Mouse (Mus musculus): ENCODE results near the gene Fbxw10. TPM values are rescaled to one million over a fixed set of nuclear protein-coding genes. Genes with fewer than 3 reads are reported as not detected.

The Fbxw10 gene
- 10 to 100 TPM in 1 of 2 experiments, 1 to 10 TPM in 1; 7.3 to 11.4 TPM for total RNA-seq (2023)

DNA sequence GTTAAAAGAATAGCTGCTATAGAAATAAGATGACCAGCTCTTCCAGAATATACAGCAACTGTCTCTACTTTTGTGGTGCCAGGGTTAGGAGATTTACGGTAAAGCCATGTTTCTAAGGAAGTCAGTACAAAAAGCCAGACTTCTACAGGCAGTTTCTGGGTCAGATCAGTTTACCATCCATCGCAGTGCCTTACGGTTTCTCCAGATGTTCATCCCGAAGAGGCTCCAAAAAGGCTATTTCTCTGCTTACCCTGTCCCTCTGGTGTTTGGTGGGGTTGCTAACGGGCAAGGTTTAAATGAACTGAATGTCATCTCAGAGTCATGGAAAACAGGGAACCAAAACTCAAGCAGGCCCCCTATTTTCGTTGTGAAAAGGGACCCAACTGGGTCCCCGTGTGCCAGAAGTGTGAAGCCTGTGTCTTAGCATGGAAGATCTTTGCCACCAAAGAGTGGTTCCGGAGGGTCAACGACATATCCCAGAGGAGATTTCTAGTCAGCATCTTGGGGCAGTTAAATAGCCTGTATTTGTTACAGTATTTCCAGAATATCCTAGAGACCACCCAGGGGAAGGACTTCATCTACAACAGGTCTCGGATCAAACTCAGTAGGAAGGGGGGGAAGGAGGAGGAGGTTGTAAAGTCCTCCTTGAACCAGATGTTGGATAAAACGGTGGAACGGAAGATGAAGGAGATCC, at the start of gene Fbxw10:
Gene Fbxw10 (plus strand): TSS at position 109 of the 694 bp plus-strand sequence.

DNA sequence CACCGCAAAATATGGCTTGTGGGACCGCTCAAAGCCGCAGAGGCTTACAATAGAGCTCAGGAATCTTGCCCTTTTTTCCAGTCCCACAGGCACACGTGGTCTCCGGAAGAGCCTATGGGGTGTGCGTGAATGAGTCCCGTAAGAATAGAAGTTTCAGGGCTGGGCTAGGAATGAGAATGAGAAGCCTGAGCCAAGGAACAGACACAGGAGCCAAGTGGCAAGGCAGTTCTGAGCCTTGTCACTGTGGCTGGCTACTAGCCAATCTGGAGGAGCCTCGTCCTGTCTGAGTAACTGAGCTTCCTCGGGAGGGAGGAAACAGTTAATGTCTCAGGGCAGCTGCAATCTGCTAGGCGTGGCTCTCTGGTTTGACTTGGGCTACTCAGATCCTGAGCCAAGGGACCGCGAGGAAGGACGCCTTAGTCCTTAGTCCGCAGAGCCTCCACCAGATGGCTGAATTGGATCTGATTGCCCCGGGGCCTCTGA, 26.8 kb upstream of the Fbxw10 start, which contains the start of gene Trim16:
Gene Trim16 (plus strand): TSS at position 173 of the 483 bp plus-strand sequence.

DNA sequence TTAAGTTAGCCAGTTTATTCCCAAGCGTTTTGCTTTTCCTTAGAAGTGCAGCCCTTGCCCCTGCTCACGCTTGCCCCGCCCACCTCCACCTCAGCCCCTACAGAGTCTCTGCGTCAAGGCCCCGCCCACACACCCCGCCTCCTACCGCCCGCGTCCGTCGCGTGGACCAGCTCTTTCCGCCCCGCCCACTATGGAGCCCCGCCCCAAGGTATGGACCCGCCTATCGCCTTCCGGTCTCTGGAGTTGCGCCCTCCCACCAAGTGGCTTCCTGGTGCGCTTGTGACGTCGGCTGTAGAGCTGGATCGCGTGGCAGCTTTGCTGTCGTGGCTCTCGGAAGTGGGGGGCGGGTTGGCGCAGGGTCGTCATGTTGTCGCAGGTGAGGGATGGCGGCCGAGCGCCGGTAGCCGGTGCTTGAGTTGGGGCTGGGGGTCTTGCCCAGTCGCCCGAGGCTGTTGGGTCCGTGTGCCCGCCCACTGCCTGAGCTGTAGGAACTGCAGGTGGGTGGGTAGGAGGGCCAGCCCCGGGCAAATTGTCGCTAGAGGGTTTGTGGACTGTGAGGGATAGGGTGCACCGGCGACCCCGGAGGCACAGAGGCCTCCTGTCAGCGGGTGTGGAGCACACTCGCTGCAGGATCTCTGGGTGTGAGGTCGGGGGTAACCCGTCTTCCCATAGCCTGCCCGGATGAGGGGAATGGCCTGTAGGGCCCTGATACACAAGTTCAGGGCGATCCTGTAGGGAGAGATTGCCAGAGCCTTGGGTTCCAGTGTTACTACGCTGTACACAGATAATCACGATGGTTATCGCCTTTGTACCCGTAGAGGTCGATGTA, 32.6 kb downstream of the Fbxw10 start, which contains the start of gene Tvp23b:
Gene Tvp23b (plus strand): TSS at position 236 of the 829 bp plus-strand sequence.

Other genes with a start within 250 kb of the Fbxw10 start
- 1 to 10 TPM; 5.2 to 5.7 TPM for gene Lrrc75a, start 198.5 kb upstream of the Fbxw10 start, total RNA-seq (2023)
- gene Mmgt2, start 198.4 kb upstream of the Fbxw10 start, total RNA-seq (2023), result 10 to 100 TPM; 23.2 to 33.6 TPM
- gene Zfp287, start 115.2 kb upstream of the Fbxw10 start, total RNA-seq (2023), result 10 to 100 TPM in 1 of 2 experiments, 1 to 10 TPM in 1; 8.2 to 11.8 TPM
- not detected for gene Gm10428, start 94.0 kb upstream of the Fbxw10 start, total RNA-seq (2023)
- gene Zfp286, start 57.6 kb upstream of the Fbxw10 start, total RNA-seq (2023), result 1 to 10 TPM in 1 of 2 experiments, under 1 TPM in 1; 0.24 to 1.5 TPM
- 1 to 10 TPM; 1.8 to 2.2 TPM for gene Trim16, start 26.8 kb upstream of the Fbxw10 start, total RNA-seq (2023)
- gene Tvp23b, start 32.4 kb downstream of the Fbxw10 start, total RNA-seq (2023), result 10 to 100 TPM; 18.5 to 19.5 TPM
- not detected for gene Cdrt4, start 104.1 kb downstream of the Fbxw10 start, total RNA-seq (2023)
- gene Tekt3, start 214.6 kb downstream of the Fbxw10 start, total RNA-seq (2023), result not detected